Mouse (Mus musculus) gastrocnemius, postnatal 36 days (tissue): ENCODE data around the gene Gm49673. TPM values are rescaled to one million over a fixed set of nuclear protein-coding genes. Genes with fewer than 3 reads are reported as not detected.
"Not testable (repeated sequence)": the region's sequence is repeated elsewhere in the genome, so short reads cannot be mapped to it uniquely, and the experiment has no call there.

Source experiments
- DNase-seq, 2 experiments: peaks; one replicate each; pipeline ENCODE4 v3.0.0; 2022
- intact Hi-C: fragments of 180-260 bp; cut with DNase I; formaldehyde crosslinking; loops from one replicate; pipeline ENCODE4 v1.15.1; 2025
- long read RNA-seq, 2 experiments: library from polyadenylated mRNA; stranded (forward); transcript quantifications; one replicate each; pipeline ENCODE4 v2.0.0; 2021
- total RNA-seq, 2 experiments: library from RNA; stranded (reverse); gene quantifications; 2 replicates each; pipeline ENCODE4 v1.2.3; 2021

Gm49673 gene
- not detected for total RNA-seq
- long read RNA-seq, experiment 1, partial matches to known transcripts, result 2 of 11 reads
- long read RNA-seq, experiment 1, other reads (novel, unspliced or antisense), result 9 of 11 reads
- long read RNA-seq, experiment 2, partial matches to known transcripts, result 35 of 35 reads
- long read RNA-seq, experiment 2, other reads (novel, unspliced or antisense), result 0 of 35 reads

DNA sequence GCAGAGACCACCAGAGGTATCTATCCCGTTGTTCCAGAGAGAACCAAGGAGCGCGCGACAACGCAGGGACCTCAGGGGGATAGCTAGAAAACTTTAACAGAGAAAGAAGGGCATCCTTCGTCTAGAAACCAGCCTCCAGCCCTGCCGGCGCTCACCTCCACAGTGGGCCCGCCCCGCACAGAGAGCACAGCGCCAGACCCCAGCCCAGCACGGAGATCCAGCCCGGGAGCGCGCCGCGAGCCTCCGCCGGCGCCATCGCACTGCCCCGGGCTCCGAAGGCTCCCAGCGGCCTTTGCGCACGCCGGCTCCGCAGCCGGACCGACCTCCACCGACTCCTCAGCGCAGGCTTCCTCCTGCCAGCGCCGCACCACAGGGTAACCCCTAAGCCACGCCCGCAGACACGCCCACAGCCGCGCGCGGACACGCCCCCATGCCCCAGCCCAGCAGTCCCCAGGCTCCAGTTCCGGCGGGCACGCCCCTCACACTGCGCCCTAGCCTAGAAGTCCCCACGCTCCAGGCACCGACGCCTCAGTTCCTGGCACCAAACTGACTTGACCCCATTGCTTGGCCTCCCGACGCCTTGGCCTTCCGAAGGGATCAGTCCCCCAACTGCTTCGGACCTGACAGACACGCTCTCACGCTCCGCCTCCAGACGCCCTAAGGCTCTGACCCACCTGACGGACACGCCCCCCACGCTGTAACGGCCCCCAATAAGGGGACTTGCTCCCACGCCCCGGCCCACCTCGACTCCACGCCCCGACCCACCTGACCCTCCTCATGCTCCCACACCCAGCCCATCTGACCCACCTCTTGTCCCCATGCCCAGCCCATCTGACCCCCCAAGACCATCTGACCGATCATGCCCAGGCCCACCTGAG lies at the start of gene Gm49673, which contains the start of gene Rnaset2a:
Gene Gm49673, minus strand, starts transcription at position 350 of the 878 bp plus-strand sequence.
Gene Rnaset2a, minus strand, starts transcription at position 659 of the 878 bp plus-strand sequence.
- DNase-seq, result peak in 1 of 2 experiments; percentile 29
- intact Hi-C loops, result not testable (repeated sequence)

DNA sequence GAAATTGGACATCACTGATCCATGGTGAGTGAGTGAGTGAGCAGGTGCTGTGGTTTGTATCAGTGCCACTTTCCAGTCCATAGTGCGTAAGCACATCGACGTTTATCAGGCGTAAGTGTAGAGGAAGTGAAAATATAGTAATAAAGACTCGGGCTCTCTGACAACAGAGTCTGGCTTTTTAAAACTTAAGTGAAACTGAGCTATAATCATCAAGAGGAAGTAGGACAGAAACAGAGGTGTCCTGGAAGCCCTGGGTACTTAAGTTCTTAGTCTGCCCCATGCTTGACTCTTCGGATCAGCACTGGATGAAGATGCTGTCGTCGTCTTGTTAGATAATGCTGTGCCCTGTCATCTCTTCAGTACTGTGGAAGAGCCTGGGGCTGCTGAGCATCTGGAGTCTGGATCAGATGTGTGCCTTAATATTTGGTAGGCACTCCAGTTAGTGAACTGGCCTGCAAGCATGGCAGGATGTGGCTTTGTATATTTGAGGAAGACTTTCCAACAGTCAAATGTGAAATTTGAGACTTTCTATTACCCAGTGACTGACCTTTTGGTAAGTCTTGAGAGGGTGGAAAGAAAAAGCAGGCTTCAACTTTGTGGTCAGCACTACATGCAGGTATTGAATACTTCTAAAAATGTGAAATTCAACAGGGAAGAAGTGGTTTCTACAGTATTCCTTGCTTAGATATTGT lies 48.2 kb upstream of the Gm49673 start:
- no peak for DNase-seq
- intact Hi-C loops, result no loop called here

GRCm38 (mm10) chr17:8193678-8194077 lies 46.1 kb upstream of the Gm49673 start:
- intact Hi-C loops, result no loop called here

DNA sequence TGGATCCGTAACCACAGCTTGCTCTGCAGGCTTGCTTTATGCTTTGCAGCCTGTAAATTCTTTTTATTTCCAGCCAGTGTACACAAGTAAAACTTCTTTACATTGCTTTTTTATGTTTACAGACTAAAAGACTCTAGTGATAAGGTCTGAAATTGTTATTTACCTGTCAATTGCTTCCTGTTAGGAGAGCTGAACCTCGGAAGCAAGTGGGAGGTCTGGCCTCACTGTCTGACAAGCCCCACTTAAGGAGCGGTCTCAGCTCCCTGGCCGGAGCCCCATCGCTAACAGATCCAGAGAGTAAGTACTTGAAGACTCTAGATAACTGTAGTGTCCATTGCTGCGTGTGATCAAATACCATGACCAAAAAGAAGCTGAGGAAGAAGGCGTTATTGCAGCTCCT lies 36.6 kb upstream of the Gm49673 start:
- no peak for DNase-seq
- intact Hi-C loops, result no loop called here

More at GRCm38 (mm10) chr17:8193678-8194077, 46.1 kb upstream of the Gm49673 start:
- no peak for DNase-seq

GRCm38 (mm10) chr17:8183815-8184214 lies 36.2 kb upstream of the Gm49673 start:
- DNase-seq, result no peak
- intact Hi-C loops, result no loop called here

DNA sequence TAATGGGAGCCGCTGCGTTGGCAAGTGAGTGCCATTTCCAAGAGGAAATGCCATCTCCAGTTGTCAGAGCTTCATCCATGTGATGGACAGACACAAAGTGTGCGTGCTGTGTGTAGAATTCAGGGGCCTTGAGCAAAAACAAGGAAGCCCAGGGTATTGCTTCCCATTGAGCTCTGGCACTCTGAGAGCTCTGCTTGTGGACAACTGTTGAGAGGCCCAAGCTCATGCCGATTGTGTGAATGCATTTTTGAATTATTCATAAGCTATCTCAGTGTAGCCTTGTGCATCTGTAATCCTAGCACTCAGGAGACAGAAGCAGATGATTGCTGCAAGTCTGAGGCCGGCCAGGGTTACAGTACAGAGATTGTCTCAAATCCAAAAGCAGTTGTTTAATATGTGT lies 29.5 kb upstream of the Gm49673 start:
- intact Hi-C loops, result no loop called here
- DNase-seq, result no peak

GRCm38 (mm10) chr17:8171081-8171480 lies 23.5 kb upstream of the Gm49673 start:
- no peak for DNase-seq
- intact Hi-C loops, result no loop called here

- intact Hi-C loops, result no loop called here
- no peak for DNase-seq
Measured at GRCm38 (mm10) chr17:8170331-8170730, 22.7 kb upstream of the Gm49673 start.

DNA sequence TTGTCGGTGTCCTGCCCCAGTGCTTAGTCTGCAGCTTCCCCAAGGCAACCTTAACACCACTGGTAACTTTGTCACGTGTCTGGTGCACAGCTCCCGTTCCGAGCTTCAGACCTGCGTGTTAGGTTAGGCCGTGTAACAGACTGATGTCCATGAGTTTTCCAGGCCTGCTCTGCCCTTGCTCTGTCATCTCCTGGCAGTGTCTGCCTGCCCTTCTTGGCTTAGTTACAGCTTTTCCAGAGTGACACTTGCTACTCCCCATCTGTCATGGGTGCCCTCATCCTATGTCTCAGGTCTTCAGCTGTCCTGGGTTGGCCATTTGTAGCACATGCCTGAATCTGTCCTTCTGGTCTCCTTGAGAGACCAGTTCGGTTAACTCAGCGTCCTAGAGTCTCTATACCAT lies 19.8 kb upstream of the Gm49673 start:
- intact Hi-C loops, DNase-seq: not testable (repeated sequence)

GRCm38 (mm10) chr17:8166454-8166853 lies 18.9 kb upstream of the Gm49673 start:
- DNase-seq, intact Hi-C loops: not testable (repeated sequence)

DNA sequence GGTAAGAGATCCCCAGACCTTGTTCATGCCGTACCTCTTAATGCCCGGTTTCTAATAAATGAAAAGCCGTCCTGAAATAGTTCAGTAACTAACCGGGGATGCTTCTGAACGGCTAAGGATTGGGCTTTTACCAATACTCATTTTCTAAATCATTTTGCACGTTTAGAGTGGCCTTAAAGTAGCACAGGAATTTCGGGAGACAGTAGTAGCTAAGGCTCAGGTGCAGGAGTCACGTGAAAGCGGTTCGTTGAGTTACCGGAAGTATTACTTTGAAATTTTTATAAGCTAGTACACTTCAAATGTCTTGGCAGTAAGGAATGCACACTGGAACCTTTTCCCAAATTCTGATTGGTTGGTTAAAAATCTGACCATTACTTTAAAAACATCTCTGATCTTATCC lies 18.4 kb upstream of the Gm49673 start:
- DNase-seq, intact Hi-C loops: not testable (repeated sequence)

DNA sequence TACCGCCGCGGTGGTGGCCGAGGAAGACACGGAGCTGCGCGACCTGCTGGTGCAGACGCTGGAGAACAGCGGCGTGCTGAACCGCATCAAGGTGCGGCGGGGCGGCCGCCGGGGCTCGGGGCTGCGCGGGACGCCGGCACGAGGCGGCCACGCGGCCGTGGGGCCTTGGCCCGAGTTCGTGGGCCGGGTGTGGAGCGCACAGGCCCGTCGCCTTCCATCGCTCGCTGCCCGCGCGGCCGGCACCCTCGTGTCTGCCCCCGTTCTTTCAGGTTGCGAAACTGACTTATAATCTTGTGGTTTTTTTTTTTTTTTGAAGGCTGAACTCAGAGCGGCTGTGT lies 18.0 kb upstream of the Gm49673 start:
- DNase-seq, result peak in 1 of 2 experiments; percentile 51
- intact Hi-C loops, result not testable (repeated sequence)

GRCm38 (mm10) chr17:8164701-8165607 lies 17.4 kb upstream of the Gm49673 start, which contains the start of gene Fgfr1op:
TSS of gene Fgfr1op (plus strand) at chr17:8165501.
- intact Hi-C loops, result not testable (repeated sequence)
- DNase-seq, result peak in 1 of 2 experiments; percentile 81

DNA sequence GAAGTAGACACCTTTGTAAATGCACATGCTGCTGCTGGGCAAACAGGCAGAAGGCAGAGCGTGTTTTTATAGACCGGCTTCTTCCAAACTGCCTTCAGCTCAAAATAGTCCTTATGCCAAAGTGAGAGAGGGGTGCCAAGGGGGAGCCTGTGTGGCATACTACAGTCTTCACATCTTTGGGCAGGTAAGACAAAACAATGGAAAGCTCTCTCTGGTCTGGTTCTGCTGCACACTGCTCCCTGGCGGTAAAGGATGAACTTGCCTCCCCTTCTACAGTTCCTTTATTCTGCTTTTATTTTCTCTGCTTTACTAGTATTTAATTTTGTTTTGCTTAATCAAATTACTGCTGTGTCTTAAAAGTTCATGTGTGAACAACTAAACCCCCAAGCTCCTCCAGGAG lies 13.4 kb upstream of the Gm49673 start:
- intact Hi-C loops, result not testable (repeated sequence)
- DNase-seq, result peak in 1 of 2 experiments; percentile 21

DNA sequence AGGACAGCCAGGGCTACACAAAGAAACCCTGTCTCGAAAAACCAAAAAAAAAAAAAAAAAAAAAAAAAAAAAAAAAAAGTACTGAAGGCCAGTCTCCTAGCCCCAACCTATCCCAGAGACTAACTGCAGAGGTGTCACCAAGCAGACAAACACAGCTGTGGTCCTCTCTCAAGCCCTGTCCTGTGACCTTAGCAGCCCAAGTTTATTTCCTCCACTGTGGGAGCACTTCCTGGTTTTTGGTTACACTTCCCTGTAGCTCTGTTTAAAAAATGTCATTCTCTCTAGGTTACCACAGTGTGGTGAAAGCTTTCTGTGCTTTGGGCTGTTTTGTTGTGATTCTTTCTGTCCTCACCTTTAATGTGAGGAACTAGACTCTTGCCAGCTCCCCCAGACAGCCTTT lies 11.0 kb upstream of the Gm49673 start:
- intact Hi-C loops, DNase-seq: not testable (repeated sequence)

GRCm38 (mm10) chr17:8155982-8156381 lies 8.4 kb upstream of the Gm49673 start:
- intact Hi-C loops, DNase-seq: not testable (repeated sequence)

- not testable (repeated sequence) for DNase-seq
Measured at GRCm38 (mm10) chr17:8155010-8155409, 7.4 kb upstream of the Gm49673 start.

GRCm38 (mm10) chr17:8146931-8147330 lies 657 bp downstream of the Gm49673 start:
- intact Hi-C loops, DNase-seq: not testable (repeated sequence)

More at GRCm38 (mm10) chr17:8155010-8155409, 7.4 kb upstream of the Gm49673 start:
- intact Hi-C loops, result not testable (repeated sequence)

DNA sequence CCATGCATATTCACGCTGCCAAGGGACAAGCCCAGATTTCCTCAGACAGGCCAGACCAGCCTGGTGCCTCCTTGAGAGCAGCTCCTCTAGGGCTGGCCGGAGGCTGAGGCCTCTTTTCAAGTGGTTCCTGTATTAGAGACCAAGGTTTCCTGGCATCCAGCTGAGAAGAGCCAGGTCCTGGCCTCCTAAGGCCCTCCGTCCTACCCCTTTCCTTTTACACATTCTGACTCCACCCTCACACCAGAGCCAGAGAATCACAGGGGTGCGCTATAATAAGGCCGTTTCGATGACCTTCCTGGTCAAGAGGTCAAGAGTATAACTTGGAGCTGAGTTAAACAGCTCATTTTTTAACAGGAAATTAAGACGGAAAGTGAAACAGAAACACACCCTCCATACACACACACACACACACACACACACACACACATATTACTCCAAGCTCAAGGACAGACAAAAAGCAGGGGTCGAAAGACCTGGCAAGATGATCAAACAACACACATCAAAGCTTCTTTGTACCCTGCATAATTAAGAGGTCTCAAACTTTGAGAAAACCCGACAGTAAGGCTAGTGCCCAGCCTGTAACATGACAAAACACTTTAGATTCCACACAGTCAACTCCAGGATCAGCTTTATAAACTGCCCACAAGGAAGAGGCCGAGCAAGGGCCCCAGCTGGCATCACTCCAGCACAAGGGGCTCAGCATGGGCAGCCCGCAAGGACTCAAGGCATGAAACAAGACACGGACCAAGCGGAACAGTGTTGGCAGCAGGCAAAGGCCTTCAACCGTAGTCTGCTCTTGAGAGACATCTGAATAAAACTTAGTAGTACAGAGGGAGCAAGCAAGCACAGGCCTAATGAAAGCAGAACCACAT lies 3.5 kb downstream of the Gm49673 start:
- peak in 1 of 2 experiments; percentile 21 for DNase-seq
- intact Hi-C loops, result not testable (repeated sequence)
